Mouse (Mus musculus) adrenal gland, postnatal 4 days (tissue): ENCODE measurements at regions not wholly inside any gene's neighbourhood (a gene's known extent, or its start where the extent isn't known, plus 50 kb on each side); places are given as distances from the start of the nearest gene placed in this dataset.

Source experiments
- DNase-seq, 2 experiments: peaks; one replicate each; pipeline ENCODE4 v3.0.0; 2021 to 2022; ENCODE audit warnings: low spot score in 2 of 2, mixed read lengths in 2 of 2

DNA sequence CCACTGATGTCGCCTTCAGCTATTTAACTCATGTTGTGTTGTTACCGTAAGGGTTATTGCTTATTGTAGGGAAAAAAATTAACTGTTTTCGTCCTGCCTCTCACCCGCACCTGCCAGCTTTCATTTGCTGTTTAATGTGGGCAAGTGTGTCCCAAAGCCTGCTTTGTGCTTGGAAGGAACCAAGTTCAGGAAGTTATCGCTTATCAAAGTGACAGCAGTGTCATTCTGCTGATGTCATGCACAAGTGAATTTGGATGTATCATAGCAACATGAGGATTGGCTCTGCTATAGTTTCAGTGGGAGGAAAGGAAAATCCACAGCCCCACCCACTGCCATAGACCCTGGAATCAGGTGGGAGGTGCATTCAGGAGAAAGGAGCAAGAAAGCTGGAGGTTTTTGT lies 276.5 kb downstream of the Rnf144b start:
- DNase-seq = no peak

DNA sequence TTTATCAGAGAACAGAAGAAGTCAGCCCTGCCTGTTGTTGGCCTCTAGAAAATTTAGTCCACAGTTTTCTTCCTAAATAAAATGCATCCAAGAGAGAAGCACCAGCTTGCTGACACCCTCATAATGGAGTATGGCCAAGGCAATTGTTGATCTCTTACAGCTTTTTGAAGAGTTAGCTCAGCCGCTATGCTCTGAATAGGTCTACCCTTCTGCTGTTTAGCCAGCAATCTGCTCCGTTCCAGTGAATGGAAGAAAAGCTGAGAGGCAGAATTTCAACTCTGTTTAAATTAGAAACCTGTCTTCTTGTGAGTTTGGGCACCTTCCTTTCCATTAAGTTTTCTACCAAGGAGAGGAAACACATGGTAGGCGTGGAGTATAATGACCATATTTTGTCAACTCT lies 290.8 kb downstream of the Rnf144b start:
- DNase-seq = no peak

DNA sequence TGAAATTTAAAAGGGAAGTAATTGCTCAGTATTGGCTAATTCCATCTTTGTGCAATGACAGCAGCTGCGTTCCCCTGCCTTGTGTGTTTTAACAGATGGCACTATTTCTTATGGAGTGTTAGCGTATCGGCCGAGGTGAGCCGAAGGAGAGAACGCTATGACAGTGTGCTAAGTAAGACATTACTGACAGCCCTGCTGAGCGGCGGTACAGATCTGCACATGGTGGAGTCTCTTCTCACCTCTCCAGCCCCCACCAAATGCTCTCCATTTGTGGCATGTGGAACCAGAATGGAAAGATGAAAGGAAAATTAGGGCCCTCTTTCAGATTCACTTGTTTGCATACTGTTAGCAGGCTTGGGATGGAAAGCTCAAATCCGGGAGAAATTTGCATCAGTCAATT lies 291.5 kb downstream of the Rnf144b start:
- DNase-seq = no peak

DNA sequence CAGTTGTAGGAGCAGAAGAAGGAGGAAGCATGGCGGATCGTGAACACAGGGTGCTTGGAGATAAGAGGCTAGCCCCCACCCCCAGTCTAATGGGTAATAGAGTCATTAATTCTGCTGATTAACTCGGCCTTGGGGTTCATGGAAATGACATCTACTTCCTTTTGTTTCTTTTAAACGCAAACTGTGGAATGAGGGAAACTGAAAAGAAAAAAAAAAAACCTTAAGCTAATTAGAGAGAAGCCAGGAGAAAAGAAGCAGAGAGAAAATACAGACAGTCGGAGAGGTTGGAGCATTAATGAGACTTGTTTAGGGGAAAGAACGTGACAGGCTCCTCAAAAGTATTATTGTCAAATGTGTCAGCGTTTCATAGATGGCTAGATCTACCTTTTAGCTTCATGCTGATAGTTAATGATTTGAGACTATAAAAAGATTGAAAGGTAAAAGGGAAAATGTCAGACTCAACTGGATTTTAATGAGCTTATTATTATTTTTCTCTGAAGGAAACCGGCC lies 307.5 kb downstream of the Rnf144b start:
- no peak for DNase-seq

DNA sequence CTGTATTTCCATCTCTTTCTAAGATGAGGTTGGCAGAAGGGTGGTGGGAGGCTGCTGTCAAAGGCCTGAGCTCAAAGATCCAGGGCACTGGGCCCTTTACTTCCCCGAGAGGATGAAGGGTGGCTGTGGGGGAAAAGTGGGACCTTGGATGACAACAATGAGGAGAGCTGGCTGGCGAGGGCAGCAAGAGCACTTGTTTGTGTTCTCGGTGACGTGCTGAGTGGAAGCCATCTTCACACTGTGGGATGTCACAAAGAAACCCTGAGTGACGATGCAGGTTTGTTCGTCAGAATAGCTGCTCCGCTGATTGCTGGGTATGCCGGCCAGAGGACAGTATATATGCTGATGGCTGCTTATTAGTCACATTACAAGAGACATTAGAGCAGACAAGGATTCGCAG lies 308.0 kb downstream of the Rnf144b start:
- DNase-seq = no peak

DNA sequence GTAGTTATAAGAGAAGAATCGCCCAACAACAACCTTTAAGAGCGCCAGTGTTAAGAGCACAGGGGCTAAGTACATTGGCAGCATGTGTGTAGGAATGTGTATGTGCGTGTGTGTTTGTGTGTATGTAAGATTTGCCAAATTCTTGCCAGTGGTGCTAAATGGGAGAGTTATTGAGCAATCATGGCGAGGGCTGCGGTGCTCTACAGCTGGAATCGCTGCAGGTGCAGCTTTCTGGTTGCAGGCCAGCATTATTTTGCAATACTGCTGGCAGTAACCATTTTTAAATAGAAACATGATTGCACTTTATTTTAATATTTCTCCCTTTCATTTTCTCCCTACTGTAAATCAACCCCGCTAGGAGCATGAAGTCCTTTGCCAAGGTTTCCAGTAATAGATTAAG lies 313.2 kb downstream of the Rnf144b start:
- DNase-seq = no peak

DNA sequence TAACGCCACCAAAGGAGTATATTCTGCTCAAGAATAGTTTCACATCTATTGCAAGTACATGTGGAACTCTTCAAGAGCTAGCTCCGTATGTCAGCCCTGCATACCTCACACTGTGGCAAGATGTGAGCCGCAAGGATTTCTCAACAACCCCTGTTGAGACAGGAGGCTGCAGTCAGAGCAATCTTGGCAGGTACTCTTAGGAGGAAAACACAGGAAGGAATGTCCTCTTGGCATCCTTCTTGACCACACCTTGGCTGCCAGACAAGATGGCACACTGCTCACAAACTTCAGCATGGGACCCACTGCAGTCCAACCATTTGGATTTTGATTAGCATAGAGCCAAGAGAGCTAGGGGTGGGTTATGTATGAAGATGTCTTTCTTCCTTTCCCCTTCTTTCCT lies 322.4 kb downstream of the Rnf144b start:
- no peak for DNase-seq

DNA sequence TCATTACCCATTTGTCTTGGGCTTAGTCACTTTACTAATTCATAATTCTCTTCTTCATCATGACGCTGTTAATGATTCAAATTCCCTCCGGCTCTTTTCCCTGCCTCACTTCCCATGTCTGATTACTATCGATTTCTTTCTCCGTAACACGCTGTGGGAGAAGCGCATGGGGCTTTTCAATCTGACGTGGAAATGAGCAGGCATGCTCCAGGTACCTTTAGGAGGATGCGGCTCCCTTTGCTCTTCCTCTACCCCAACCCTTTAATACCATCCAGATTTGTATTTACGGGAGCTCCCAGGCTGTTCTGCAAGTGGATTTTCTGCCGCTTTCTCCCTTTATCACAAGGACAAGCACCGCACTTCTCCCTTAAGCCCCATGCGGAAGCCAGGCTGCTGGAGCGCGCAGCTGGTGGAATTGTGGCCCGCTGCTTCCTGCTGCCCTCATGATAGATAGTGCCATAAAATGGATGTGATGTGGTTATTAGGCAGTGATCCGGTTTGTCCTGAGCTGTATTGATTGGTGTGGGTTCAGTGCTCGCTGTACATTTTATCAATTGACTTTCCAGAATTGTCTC lies 329.8 kb downstream of the Rnf144b start:
- DNase-seq = no peak

DNA sequence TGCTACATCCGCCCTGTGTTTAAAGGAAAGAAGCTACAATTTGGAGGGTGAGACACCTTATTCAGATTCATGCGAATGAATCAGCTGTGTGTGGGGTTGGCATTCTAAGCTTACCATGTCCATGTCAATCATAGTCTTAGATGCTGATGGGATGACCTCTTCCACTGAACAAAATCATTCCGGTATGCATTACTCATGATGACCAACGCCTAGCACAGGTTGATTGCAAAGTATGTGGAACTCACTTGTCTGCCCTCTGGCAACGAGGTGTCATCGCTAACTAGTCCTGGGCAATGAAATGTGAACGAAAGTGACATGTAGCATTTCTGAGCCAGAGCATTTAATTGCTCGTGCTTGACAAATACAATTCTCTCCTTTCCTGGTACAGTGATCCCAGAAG lies 339.7 kb downstream of the Rnf144b start:
- no peak for DNase-seq

DNA sequence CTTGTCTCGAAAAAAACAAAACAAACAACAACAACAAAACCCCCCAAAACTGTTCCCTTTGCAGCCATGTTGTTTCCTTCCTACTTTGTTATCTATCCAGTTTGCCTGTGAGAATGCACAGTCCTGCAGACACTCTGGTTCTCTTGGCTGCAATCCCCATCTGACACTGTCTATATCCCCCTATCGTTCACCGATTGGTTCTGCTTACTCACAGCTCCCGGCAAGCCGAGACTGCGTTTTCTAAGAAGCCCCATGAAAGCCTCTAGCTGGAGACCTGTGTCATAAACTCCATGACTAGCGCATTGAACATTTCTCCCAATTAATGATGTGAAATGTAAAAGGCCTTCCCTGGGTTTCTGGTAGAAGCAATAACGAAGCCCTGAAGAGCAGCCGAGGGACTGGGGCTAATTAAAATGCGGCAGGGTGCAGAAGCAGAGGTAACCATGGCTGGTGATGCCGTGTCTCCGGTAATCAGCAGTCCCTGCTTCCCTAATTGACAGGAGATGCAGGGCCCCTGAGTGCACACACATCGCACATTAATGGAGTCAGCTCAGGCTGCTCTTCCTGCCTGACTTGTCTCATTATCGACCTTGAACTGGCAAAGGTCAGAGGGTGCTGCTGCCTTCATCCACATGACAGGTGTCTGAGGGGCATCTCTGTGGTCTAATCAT lies 349.2 kb downstream of the Rnf144b start:
- no peak for DNase-seq

DNA sequence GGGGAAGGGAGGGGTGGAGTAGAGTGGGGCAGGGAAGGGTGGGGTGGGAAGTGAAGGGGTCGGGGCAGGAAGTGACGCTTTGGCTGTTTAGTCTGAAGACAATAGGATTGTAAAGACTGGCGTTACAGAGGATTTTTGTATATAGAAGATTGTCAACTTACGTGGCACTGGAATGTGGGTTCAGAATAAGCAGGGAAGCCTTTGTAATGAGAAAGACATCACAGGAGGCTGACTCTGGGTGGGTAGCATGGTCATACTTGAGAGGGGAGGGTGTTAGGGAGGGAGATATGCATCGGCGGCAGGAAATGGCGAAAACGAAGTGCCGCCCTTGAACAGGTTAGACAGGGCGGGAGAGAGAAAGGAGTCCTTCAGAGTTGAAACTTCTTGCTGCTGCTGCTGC lies 357.7 kb downstream of the Rnf144b start:
- no peak for DNase-seq

DNA sequence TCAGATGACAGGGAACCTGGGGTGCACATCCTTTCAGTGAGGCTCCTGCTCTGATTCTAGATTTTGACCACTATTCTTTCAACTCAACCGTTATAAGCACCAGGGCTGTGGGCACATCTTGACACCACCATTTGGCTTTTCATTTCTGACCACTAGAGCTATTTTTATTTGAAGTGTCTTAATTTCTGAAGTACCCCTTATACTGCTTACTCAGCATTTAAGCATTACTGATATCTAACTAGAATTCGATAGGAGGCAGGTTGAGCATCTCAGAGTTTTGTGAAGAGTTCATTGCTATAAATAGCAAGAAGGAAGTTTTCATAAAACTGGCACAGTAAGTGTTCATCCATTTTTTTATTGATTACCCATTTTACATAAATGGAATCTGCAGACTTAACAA lies 362.4 kb downstream of the Rnf144b start:
- DNase-seq = no peak

DNA sequence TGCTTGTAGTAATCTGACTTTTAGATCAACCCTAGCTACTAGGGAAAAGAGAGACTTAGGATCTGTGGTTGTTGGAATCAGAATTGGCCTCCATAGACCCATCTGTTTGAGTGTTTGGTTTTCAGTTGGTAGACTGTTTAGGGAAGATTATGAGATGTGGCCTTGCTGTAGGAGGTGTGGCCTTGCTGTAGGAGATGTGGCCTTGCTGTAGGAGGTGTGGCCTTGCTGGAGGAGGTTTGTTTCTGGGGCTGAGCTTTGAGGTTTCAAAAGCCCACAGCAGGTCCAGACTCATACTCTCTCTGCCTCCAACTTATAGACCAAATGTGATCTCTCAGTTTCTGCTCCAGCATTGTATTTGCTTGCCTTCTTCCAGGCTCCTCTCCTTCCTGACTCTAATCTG lies 363.7 kb downstream of the Rnf144b start:
- DNase-seq = peak in 1 of 2 experiments; percentile 14

DNA sequence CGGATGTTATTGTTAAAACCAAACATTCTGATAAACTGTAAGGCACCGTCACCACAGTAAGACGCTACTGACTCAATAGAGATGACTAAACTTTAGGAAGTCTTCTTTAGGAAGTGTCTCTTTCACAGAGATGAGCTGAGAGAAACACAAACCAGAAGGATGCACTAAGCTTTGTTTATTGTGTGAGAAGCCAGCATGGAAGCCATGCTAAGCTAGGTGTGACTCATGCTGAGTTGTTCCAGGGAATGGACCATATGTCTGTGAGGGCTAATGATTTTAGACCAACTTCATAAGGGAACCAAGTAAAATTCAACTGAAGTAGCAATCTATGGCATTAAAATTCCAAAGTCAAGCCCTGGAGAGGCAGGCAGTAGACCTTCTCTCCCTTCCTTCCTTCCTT lies 364.2 kb downstream of the Rnf144b start:
- DNase-seq = no peak

DNA sequence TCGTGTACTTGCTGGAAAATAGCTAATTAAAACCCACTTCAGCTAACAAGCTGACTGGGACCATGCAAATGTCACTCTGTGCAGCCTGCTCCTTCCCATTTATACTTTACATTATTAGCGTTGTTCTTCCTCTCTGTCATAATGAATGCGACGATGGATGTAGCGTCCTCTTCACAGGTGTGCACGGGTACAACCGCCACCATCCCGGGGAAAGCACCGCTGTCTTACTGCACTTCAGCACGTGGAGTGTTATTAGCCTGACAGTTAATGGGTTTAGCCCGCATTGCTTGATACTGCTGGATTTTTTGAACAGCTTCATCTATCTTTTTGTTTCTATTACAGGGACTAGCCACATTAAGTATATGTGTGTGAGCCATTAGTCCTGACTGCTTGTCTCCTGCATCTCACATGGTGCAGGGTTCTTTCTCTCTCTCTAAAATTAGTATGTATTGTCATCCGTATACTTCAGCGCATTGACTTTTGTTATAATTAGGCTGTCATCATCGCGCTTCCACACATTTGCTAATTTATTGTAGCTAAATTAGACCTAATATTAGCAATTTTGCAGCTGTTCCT lies 383.0 kb downstream of the Rnf144b start:
- no peak for DNase-seq

DNA sequence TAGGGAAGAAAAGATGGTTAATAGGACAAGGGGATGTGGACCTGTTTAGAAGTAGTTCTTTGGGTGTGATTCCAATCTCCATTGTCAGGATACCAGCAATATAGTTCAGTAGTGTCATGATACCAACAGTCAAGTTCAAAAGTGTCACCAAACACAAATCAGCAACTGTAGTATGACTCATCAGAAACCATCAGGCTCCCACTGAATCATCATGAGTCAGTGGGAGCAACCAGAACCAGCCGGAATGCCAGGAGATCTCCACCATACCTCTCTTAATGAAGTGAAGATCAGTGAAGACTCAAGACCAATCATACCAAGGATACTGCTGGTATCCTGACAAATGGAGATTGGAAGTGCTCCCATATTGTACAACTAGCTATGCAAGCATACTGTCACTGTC lies 410.5 kb downstream of the Rnf144b start:
- DNase-seq = no peak

DNA sequence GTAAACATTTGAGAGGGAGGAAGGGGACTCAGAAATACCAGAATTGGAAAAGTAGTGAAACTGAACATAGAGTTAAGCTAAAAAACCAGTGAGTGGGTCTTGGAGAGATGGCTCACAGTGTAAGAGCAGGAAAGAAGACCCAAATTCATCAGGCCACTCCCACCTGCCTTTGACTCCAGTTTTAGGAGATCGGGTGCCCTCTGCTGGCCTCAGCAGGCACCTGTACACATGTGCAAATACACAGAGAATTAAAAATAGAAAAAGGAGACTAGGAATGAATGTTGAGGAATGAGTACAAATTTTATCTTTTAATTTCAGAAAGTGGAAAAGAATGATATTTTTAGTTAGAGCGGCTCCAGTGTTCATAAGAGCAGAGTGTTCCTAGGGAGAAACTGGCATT lies 414.7 kb downstream of the Rnf144b start:
- DNase-seq = no peak

DNA sequence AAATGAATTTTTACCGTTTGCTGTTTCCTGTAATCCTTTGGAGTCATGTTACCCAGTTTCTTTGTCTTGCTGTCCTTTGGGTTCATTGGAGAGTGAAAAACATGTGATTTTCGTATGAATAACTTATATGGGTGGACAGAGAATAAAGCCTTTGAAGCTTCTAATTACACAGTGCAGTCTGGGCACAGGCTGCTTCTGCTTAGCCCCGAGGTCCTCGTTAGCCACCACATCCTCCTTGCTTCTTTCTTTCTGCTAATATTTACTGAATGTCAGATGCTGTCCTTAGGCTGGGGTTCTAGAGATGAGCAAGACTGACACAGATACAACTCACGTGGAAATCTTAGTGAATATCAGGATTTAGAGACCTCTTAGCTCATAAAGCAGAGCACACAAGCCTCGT lies 427.2 kb downstream of the Rnf144b start:
- no peak for DNase-seq

DNA sequence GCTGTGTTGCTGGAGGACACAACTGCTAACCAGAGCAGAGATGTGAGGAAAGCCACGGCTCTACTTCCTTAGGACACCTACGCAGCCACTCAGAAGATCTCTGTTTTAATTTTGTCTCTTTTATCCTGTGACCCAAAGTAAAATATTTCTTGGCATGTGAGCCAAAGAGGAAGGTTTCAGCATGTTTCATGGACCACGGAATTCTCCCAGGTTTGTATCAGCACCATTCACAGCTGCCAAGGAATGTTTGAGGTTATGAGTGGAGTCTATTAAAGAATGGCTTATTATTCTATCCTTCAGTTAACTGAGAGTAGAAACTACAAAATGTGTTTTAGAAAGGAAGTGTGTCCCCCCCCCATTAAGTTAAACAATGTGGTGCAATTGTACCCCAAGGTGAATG lies 429.8 kb downstream of the Rnf144b start:
- no peak for DNase-seq

DNA sequence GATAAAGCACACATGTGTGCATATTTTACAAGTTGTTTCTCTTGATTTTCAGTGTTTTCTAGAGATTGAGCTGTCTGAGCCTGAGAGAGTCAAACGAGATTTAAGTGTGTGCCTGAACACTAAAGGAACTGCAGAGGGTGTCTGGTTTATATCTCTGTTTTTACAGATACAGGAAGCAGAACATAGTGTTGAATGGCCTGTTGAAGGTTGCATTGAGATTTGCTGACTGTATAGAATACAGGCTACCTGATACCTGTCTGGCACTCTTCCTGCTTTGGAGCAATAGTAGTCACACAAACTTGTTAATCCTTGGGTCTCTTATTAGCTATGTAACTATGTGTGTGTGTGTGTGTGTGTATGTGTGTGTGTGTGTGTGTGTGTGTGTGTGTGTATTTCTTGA lies 431.7 kb downstream of the Rnf144b start:
- DNase-seq = no peak

DNA sequence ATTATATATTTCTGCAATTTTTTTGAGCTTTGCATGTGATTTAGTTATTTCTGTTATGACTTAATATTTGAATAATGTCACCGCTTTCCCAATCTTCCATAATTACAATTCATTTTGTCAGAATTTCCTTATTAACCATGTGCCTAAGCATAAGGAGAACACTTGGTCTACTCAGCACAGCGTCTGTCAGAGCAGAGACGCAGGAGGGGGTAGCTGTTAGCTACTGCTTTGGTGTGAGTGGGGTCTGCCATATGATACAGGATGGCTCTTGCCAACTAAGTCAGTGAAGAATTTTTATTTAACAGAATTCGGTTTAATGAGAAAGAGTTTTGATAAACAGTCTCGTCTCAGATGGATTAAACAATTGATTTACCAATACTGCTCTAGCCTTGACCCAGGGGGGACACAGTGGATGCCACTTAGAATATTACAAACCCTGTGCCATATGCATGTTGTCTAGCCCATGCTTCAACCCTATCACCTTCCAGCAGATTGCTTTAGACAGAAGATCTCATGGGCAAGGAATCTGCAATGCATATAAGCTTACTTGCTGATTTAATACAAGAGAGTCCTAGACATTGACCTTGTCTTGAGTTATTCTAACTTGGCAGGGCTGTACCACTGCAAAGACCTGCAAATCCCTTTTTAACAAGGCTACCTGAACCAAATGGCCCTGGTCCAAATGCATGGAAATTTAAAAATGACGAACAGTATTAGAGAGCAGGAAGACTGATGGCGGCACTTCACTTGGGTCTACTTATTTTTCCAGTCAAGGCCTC lies 434.9 kb downstream of the Rnf144b start:
- DNase-seq = no peak

DNA sequence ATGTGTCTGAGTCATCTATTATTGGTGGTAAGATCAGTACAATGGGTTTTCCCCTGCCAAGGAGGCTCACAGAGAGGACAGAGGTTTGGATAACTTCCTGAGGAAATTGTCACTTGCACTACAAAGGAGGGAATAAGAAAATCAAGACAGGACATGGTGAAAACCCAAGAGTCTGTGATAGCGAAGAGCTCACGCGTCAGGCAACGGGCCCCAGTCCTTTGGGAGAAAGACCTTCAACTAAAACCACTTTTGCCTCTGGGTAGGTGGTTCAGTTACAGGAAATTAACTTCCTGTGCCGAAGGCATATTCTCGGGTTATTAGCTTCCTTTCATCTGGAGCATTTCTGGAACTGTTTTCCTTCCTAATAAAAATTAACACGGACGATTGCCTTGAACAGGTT lies 440.4 kb downstream of the Rnf144b start:
- no peak for DNase-seq
